Mouse (Mus musculus): ENCODE results near the gene Mxra8.
A peak's percentile ranks its signal among the peaks of the same experiment; 100 is the strongest.

The Mxra8 gene

DNA sequence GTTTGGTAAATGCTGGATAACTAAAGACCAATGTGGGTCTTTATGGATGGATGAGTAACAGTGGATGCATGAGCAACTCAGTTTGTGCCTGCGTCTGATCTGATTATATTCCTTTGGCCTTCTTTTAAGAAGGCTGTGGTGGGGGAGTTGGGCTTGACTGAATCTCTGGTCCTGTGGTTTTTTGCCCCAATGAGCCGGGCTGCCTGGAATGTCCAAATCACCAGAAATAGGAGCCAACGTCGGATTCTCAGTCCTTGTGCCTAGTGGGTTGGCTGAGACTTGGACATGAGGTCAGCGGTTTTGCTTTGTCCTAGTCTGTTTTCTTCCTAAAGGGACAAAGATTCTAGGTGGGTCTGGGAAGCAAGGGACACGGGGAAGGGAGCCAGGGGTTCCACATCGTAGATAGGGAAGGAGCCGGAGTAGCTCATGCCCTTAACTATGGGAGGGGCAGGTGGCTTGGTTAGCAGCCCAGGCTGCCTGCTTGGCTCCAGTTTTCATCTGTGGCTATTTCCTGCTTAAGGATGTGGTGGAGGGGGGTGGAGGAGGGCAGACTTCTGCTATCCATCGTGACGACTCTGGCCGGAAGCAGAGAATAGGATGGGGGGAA, 2.0 kb upstream of the Mxra8 start:
- peak; percentile 34 to 61 for DNase-seq

DNA sequence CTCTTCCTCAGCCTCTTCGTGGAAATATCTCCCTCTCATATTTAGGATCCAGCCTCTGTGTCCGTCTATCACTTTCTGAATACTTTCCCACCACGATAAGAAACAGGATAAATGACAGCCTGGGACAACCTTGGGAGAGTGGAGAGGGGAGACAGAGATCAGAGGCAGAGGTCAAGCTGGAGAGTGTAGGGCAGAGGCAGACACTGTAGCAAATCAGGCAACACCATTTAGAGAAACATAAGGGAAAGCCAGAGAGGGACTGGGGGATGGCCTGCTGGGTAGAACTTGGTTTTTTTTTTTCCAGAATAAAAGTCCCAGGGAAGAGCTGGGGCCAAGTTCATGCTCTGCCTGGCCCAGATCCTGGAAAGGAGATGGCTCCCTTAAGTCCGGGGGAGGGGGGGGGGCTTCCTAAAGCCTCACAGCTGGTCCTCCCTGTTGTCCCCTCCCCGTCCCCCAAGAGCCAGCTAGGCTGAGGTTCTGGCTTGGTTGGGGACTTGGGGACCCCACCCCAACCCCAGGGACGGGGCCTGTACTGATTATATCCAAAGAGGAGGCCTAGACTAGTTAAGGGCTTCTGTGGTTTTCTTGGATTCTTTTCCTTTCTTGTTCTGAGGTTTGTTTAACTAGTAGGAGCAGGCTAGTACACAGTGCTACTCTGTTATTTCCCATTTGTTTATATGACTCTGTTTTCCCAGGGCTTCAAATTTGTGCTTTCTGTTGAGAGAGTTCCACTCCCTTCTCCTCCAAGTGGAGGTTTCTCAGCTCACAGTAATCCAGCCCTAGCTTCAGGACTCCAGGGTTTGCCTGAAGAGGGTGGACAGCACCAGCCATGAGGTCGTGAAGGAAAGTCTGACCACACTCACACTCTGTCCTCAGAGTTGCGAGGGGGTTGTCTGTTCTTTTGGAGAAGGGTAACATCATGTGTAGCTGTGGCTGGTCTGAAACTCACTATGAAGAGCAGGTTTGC, 1.0 kb upstream of the Mxra8 start:
- peak; percentile 50 to 63 for DNase-seq

GRCm38 (mm10) chr4:155840076-155841002, 859 bp downstream of the Mxra8 start:
- DNase-seq = peak; percentile 30 to 43

GRCm38 (mm10) chr4:155841003-155841454, 1.5 kb downstream of the Mxra8 start:
- peak; percentile 74 to 84 for DNase-seq

DNA sequence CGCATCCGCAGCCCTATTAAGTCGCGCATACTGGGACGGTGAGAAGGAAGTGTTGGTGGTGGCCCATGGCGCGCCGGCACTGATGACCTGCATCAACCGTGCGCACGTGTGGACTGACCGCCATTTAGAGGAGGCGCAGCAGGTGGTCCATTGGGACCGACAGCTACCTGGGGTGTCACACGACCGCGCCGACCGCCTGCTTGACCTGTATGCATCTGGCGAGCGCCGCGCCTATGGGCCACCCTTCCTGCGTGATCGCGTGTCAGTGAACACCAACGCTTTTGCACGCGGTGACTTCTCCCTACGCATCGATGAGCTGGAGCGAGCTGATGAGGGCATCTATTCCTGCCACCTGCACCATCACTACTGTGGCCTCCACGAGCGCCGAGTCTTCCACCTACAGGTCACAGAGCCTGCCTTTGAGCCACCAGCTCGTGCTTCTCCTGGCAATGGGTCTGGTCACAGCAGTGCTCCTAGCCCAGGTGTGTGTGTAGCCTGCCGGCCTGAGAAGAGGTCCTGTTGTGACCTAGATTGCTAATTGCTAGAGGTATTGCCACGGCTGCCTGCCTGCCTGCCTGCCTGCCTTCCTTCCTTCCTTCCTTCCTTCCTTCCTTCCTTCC, 2.3 kb downstream of the Mxra8 start:
- DNase-seq = no peak

- no peak for DNase-seq
Measured at GRCm38 (mm10) chr4:155843231-155843630, 3.8 kb downstream of the Mxra8 start.

DNA sequence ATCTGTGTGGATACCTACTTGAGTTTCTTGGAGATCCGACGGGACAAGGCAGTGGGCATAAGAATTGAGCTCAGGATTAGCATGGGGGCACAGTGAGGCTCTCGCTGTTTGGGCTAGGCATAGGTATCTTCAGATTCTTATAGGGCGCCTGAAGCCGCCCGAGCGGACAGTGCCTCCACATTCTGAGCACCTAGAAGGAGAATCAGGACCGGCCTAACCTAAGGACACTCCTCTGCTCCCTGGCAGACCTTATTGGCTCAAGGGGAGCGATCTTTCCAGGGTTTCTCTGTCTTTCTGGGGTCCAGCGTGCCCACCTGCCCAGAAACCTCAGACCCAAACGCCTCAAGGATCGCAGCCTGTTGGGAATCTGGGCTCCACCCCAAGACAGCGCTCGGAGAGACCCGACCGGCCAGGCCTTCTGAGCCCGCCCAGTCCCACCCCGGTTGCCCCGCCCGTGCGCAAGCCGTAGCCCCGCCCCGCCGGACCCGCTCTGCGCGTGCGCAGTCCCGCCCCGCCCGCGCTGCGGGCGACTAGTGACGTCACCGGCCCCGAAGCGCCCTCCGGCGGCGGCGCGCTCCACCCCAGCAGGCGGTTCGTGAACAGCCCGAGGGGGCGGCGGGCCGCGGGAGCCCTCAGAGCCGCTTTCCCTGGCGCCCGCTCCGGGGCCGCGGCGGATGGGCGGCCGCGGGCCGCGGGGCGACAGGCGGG, 7.5 kb downstream of the Mxra8 start, which contains the start of gene Dvl1:
Gene Dvl1 (plus strand): TSS at position 532 of the 708 bp plus-strand sequence.
- DNase-seq = peak; percentile 96 to 97

- DNase-seq = peak; percentile 59 to 75
Measured at GRCm38 (mm10) chr4:155847591-155848352, 8.3 kb downstream of the Mxra8 start.

DNA sequence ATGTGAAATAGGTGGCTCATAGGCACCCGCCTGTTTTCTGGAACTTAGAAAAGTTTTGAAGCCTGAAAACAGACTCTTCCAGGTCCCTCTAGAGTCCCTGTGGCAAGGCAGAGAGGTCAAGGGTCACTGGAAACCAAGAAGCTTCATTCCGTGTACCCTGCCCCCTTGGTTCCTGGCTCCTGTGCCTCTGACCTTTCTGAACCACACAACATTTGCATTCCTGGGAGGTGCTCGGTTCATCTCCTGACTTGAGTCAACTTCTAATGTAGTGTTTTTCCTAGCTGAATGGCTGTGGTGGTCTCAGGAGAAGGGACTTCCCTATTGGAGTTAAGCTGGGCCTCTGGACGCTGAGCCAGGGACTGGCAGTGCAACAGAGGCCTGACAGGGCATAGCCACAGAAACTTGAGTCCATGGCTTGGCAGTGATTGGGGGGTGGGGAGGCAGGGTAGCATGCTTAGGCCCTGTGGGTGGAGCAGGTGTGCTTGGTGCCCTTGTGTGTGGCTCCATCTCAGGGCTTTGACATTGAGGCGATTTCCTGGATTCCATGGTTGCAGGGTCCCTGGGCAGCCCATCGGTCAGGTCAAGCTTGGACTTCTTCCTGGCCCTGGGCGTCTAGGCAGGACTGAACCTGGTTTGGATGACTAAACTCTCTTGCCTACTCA, 9.1 kb downstream of the Mxra8 start:
- DNase-seq = peak in 1 of 2 experiments; percentile 36

- DNase-seq = no peak
Measured at GRCm38 (mm10) chr4:155849391-155849790, 9.9 kb downstream of the Mxra8 start.

- DNase-seq = no peak
Measured at GRCm38 (mm10) chr4:155849792-155850451, 10.4 kb downstream of the Mxra8 start.

GRCm38 (mm10) chr4:155851368-155851767, 11.9 kb downstream of the Mxra8 start:
- no peak for DNase-seq

GRCm38 (mm10) chr4:155851951-155852411, 12.5 kb downstream of the Mxra8 start:
- peak in 1 of 2 experiments; percentile 57 for DNase-seq

- no peak for DNase-seq
Measured at GRCm38 (mm10) chr4:155853421-155853820, 13.9 kb downstream of the Mxra8 start.

DNA sequence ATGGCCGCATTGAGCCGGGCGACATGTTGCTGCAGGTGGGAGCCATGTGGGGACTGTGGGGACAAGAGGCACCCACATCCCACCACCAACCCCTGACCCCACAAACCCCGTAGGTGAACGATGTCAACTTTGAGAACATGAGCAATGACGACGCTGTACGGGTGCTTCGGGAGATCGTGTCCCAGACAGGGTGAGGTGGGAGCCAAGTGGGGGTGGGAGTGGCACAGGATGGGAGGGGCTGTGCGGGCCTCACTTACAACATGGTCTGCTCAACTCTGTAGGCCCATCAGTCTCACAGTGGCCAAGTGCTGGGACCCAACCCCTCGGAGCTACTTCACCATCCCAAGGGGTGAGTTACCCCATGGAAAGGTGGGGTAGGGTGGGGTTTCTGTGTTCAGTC, 15.5 kb downstream of the Mxra8 start:
- DNase-seq = no peak

- DNase-seq = no peak
Measured at GRCm38 (mm10) chr4:155856071-155856470, 16.6 kb downstream of the Mxra8 start.

- DNase-seq = no peak
Measured at GRCm38 (mm10) chr4:155856881-155857280, 17.4 kb downstream of the Mxra8 start.

DNA sequence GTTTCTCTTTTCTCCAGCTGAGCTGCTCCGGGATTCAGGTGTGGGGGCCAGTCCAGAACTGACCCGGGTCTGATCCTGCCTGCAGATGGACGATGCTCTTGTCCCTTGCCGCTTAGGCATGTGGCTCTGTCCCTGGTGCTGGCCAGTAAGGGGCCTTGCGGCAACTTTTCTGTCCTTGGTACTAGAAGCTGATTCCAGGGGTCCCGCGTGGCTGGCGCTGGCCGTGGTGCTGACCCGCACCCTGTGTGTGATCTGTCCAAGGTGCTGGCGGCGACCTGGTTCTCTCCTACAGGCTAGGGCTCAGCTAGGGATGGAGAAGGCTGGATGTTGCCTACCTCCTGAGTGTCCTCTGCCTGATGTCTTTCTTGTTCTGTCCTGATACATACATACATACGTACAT, 19.8 kb downstream of the Mxra8 start:
- peak; percentile 92 for DNase-seq

- DNase-seq = no peak
Measured at GRCm38 (mm10) chr4:155861787-155862186, 22.3 kb downstream of the Mxra8 start.

Data from kidney, postnatal 4 days (tissue).